11 mouse cellular contexts compared by ENCODE assay signal in the genomic region with DNA sequence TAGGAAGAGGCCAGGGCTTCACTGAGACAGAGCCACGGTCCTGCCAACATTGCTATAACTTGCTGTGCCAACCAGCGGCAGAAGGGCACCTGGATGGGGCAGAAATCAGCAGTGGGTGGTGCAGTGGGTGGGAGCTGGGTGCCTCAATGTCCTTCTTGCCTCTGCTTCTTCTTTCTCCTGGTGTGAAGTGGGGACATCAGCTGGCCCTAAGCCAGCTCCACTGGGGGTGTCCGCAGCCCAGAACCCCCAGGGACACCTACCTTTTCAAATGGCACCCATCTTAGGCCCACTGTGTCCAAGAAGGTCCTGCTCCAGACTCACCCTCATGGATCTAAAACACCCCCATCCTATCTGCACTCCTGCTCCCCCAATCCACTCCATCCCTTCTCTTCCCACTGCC. TPM values are rescaled to one million over a fixed set of nuclear protein-coding genes. Genes with fewer than 3 reads are reported as not detected.
DNase-seq lines count a peak whose midpoint lies in the region; ATAC-seq and TF ChIP-seq lines count a peak whose summit lies in the region.
"Had no signal": no experiment of that assay in that cellular context is flagged by ENCODE, and none has a peak within 500 bp of the region (broad histone marks: within the 10 kb centered on the region; RNA-seq: fewer than 3 reads in every experiment).

No protein-coding gene starts in this region.

- intact Hi-C loops in heart, postnatal 25 days (cut with DNase I), result loop anchor here (2.0 to 5.0 kb wide), 4 partner anchors 26 to 194 kb away; no protein-coding TSS in a partner anchor

- ATAC-seq in heart, postnatal 0 days (ENCODE audit: insufficient read depth, low read depth), result no peak
- ATAC-seq in lung, embryonic 16.5 days (ENCODE audit: low read depth), result 0 out of 2 replicates have a peak, but pooled peaks have one; percentile 4
- no peak for ATAC-seq in forebrain, embryonic 16.5 days

- TF ChIP-seq EP300 in heart, postnatal 0 days (IDR thresholded peaks at IDR 0.05; ENCODE audit: low read depth), result no peak

- WGBS in heart, postnatal 0 days, result 84% methylated on average over 3 of the region's 3 CpGs
- whole genome bisulfite sequencing in lung, embryonic 16.5 days, result 93% methylated on average over 3 of the region's 3 CpGs
- WGBS in forebrain, embryonic 16.5 days, result 74% methylated on average over 3 of the region's 3 CpGs

- peak overlapping the region; percentile 63 for H3K27ac ChIP-seq in heart, postnatal 0 days (ENCODE audit: low read depth)
- H3K27ac ChIP-seq in lung, embryonic 16.5 days (ENCODE audit: low read length), result no peak overlapping the region
- H3K27ac ChIP-seq in forebrain, embryonic 16.5 days (ENCODE audit: low read length), result peak overlapping the region; percentile 56; the same call in 1 of the 2 replicates

- H3K4me1 ChIP-seq in heart, postnatal 0 days (ENCODE audit: control insufficient read depth, insufficient read depth), result peaks cover 35% of the 10 kb centered on the region
- H3K4me1 ChIP-seq in lung, embryonic 16.5 days (replicated peaks; ENCODE audit: control insufficient read depth, insufficient read depth, low read length), result peaks cover 8% of the 10 kb centered on the region
- H3K4me1 ChIP-seq in forebrain, embryonic 16.5 days (replicated peaks; ENCODE audit: control insufficient read depth, insufficient read depth, low read length), result peaks cover 26% of the 10 kb centered on the region

- H3K4me2 ChIP-seq in heart, postnatal 0 days (ENCODE audit: low read depth, low read length), result no peak overlapping the region
- no peak overlapping the region for H3K4me2 ChIP-seq in lung, embryonic 16.5 days (ENCODE audit: low read depth, low read length)
- H3K4me2 ChIP-seq in forebrain, embryonic 16.5 days (ENCODE audit: low read length), result no peak overlapping the region
- H3K4me2 ChIP-seq: liver, embryonic 11.5 days had no signal

- peak; percentile 55 for DNase-seq in cerebellum, adult 11-12 months
- no peak for DNase-seq in cerebellum, postnatal 36 days
- no peak for DNase-seq in heart, postnatal 0 days (ENCODE audit: low spot score)
- no peak for DNase-seq in heart, postnatal 25 days (ENCODE audit: low spot score)
- no peak for DNase-seq in lung, postnatal 14 days
- no peak for DNase-seq in B cell, adult 2 months

- no peak overlapping the region for H3K4me3 ChIP-seq in heart, postnatal 0 days (ENCODE audit: low read depth, low read length)
- H3K4me3 ChIP-seq in lung, embryonic 16.5 days (ENCODE audit: low read length), result no peak overlapping the region
- no peak overlapping the region for H3K4me3 ChIP-seq in forebrain, embryonic 16.5 days (replicated peaks; ENCODE audit: low read length)

- H3K9ac ChIP-seq in heart, postnatal 0 days (replicated peaks; ENCODE audit: low read depth, low read length), result no peak overlapping the region
- H3K9ac ChIP-seq in lung, embryonic 16.5 days (ENCODE audit: low read length), result no peak overlapping the region
- no peak overlapping the region for H3K9ac ChIP-seq in forebrain, embryonic 16.5 days (replicated peaks; ENCODE audit: low read depth, low read length)

- H3K36me3 ChIP-seq in heart, postnatal 0 days (replicated peaks; ENCODE audit: control insufficient read depth, insufficient read depth, low read length), result no peaks in the 10 kb centered on the region
- no peaks in the 10 kb centered on the region for H3K36me3 ChIP-seq in lung, embryonic 16.5 days (ENCODE audit: control insufficient read depth, insufficient read depth, low read length)
- no peaks in the 10 kb centered on the region for H3K36me3 ChIP-seq in forebrain, embryonic 16.5 days (ENCODE audit: control insufficient read depth, insufficient read depth)

- no peaks in the 10 kb centered on the region for H3K9me3 ChIP-seq in heart, postnatal 0 days (replicated peaks; ENCODE audit: control insufficient read depth, low read length)
- H3K9me3 ChIP-seq in lung, embryonic 16.5 days (ENCODE audit: control insufficient read depth, low read length), result no peaks in the 10 kb centered on the region
- no peaks in the 10 kb centered on the region for H3K9me3 ChIP-seq in forebrain, embryonic 16.5 days (ENCODE audit: control insufficient read depth, low read length)

- H3K27me3 ChIP-seq in heart, postnatal 0 days (ENCODE audit: control insufficient read depth, insufficient read depth, low read length), result no peaks in the 10 kb centered on the region
- H3K27me3 ChIP-seq in lung, embryonic 16.5 days (ENCODE audit: control insufficient read depth, insufficient read depth, low read depth, low read length), result no peaks in the 10 kb centered on the region
- no peaks in the 10 kb centered on the region for H3K27me3 ChIP-seq in forebrain, embryonic 16.5 days (replicated peaks; ENCODE audit: control insufficient read depth, insufficient read depth, low read length)

- TF ChIP-seq CTCF in heart, postnatal 0 days (IDR thresholded peaks at IDR 0.05; ENCODE audit: low read depth), result no peak

RNA-seq across cellular contexts. Expression of a gene that starts 49.9 kb away (rescaled TPM):
- 0.08 TPM in 1 of 2 replicates, not detected in the other for total RNA-seq in heart, postnatal 0 days (2014; rRNA removed; ENCODE audit: low replicate concordance)
- polyA plus RNA-seq in heart, postnatal 0 days (2015; fragmentation: Nextera tagmentation; extraction: Ambion mirVana), result not detected in 2 replicates
- not detected for total RNA-seq in heart, postnatal 25 days (2021)
- polyA plus RNA-seq in lung, embryonic 16.5 days (2015; fragmentation: Nextera tagmentation; extraction: Ambion mirVana), result 0.23 TPM in 1 of 2 replicates, not detected in the other
- 0.07 and 0.33 TPM in 2 replicates for polyA plus RNA-seq in forebrain, embryonic 16.5 days (2015; fragmentation: Nextera tagmentation; extraction: Ambion mirVana)
- total RNA-seq: ES-E14; left cerebral cortex, adult 18-20 months had no signal
- polyA plus RNA-seq: liver, embryonic 11.5 days had no signal

RNA-seq across cellular contexts. Expression of a gene that starts 56.8 kb away (rescaled TPM):
- total RNA-seq in heart, postnatal 0 days (2014; rRNA removed; ENCODE audit: low replicate concordance), result 187 and 203 TPM in 2 replicates
- 507 and 524 TPM in 2 replicates for polyA plus RNA-seq in heart, postnatal 0 days (2015; fragmentation: Nextera tagmentation; extraction: Ambion mirVana)
- total RNA-seq in heart, postnatal 25 days (2021), result 100 to 1,000 TPM; 218 to 222 TPM
- 386 and 399 TPM in 2 replicates for polyA plus RNA-seq in lung, embryonic 16.5 days (2015; fragmentation: Nextera tagmentation; extraction: Ambion mirVana)
- polyA plus RNA-seq in forebrain, embryonic 16.5 days (2015; fragmentation: Nextera tagmentation; extraction: Ambion mirVana), result 462 and 475 TPM in 2 replicates
